Mouse (Mus musculus) lung, embryonic 16.5 days (tissue): ENCODE results near the gene Ccdc6. TPM values are rescaled to one million over a fixed set of nuclear protein-coding genes. Genes with fewer than 3 reads are reported as not detected.
"Not testable (repeated sequence)": the region's sequence is repeated elsewhere in the genome, so short reads cannot be mapped to it uniquely, and the experiment has no call there.

Experiments
- ATAC-seq: fragments of 200-750 bp; cut with Nextera tagmentation; 2 replicates; pipeline ENCODE4 v1.8.0; 2017; ENCODE audit warnings: low read depth, mild to moderate bottlenecking, moderate library complexity
- H3K27ac ChIP-seq: fragments of 300-500 bp; sonication (generic); 2 replicates; pipeline ENCODE4 v1.5.1; 2014; ENCODE audit warnings: mild to moderate bottlenecking, control low read depth, low read length
- H3K27me3 ChIP-seq: fragments of 300-500 bp; sonication (generic); 2 replicates; pipeline ENCODE4 v1.6.1; 2014; ENCODE audit warnings: low read depth, low read length, mixed read lengths; ENCODE audit not compliant: control insufficient read depth, insufficient read depth
- H3K36me3 ChIP-seq: fragments of 300-500 bp; sonication (generic); 2 replicates; pipeline ENCODE4 v1.6.1; 2014; ENCODE audit warnings: low read length; ENCODE audit not compliant: control insufficient read depth, insufficient read depth
- H3K4me1 ChIP-seq: fragments of 300-500 bp; sonication (generic); replicated peaks from 2 replicates; pipeline ENCODE4 v1.6.1; 2014; ENCODE audit warnings: low read length, mixed read lengths; ENCODE audit not compliant: control insufficient read depth, insufficient read depth
- H3K4me2 ChIP-seq: fragments of 300-500 bp; sonication (generic); 2 replicates; pipeline ENCODE4 v1.6.1; 2014; ENCODE audit warnings: low read depth, low read length, control low read depth
- H3K4me3 ChIP-seq: fragments of 300-500 bp; sonication (generic); 2 replicates; pipeline ENCODE4 v1.5.1; 2014; ENCODE audit warnings: mild to moderate bottlenecking, low read length, control low read depth
- H3K9ac ChIP-seq: fragments of 300-500 bp; sonication (generic); 2 replicates; pipeline ENCODE4 v1.6.1; 2014; ENCODE audit warnings: low read length, control low read depth
- H3K9me3 ChIP-seq: fragments of 300-500 bp; sonication (generic); 2 replicates; pipeline ENCODE4 v1.6.1; 2016; ENCODE audit warnings: low read length; ENCODE audit not compliant: control insufficient read depth
- WGBS: fragments of 180-500 bp; shearing (Covaris S2); extraction: QIAGEN DNeasy Blood & Tissue Kit; methylation state at CpG from one replicate; pipeline ENCODE4 v1.1.7; 2014; 5-methylcytosine and 5-hydroxymethylcytosine counted together
- polyA plus RNA-seq: library from polyadenylated mRNA; unstranded; fragments of >200 nt; fragmentation: Nextera tagmentation; extraction: Ambion mirVana; gene quantifications from 2 replicates; pipeline ENCODE4 v1.2.1, GENCODE M21; 2015

Ccdc6 gene
- polyA plus RNA-seq, 1 experiment from 2014 or later, result 15.1 TPM

DNA sequence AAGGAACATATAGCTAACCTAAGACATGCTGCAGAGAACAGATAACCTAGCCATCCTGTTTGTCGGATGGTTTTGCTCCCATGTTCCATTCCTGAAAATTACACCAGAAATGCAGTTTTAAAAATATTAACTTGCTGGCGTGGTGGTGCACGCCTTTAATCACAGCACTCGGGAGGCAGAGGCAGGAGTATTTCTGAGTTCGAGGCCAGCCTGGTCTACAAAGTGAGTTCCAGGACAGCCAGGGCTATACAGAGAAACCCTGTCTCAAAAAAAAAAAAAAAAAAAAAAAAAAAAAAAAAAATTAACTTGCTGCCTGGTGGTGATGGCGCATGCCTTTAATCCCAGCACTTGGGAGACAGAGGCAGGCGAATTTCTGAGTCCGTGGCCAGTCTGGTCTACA is 125.3 kb downstream of the Ccdc6 start:
- H3K36me3 ChIP-seq, ATAC-seq, H3K4me2 ChIP-seq, H3K4me3 ChIP-seq, H3K27ac ChIP-seq, H3K9ac ChIP-seq, H3K9me3 ChIP-seq, H3K27me3 ChIP-seq: not testable (repeated sequence)
- H3K4me1 ChIP-seq, result peaks cover 11% of the 10 kb centered on the region; the same call in 1 of the 2 replicates
- 91% methylated on average over 8 of the region's 8 CpGs for WGBS

DNA sequence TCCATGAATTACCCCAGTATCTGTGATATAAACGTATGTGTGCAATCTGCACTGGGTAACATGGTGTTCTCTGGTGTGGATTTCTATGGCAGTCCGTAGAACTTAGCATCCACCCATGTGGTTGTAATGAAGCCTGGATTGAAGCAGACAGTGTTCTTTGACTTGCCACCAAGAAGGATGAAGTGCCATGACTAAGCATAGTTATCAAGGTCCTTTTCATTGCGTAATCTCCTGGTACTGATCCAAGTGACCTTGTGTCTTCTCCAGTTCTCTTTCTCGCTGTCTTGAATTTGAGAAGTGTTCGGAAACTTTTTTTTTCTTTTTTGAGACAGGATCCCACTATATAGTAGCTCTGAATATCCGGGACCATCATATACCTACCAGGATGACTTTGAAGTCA is 127.7 kb downstream of the Ccdc6 start:
- Histone ChIP-seq H3K4me1 (peaks cover 14% of the 10 kb centered on the region; the same call in 1 of the 2 replicates), H3K36me3 (no peaks in the 10 kb centered on the region), H3K9me3 (no peaks in the 10 kb centered on the region), H3K4me3 (no peak overlapping the region), H3K27me3 (no peaks in the 10 kb centered on the region), H3K27ac (no peak overlapping the region), H3K4me2 (no peak overlapping the region), H3K9ac (no peak overlapping the region)
- 61% methylated on average over 6 of the region's 6 CpGs for WGBS
- ATAC-seq, result no peak

DNA sequence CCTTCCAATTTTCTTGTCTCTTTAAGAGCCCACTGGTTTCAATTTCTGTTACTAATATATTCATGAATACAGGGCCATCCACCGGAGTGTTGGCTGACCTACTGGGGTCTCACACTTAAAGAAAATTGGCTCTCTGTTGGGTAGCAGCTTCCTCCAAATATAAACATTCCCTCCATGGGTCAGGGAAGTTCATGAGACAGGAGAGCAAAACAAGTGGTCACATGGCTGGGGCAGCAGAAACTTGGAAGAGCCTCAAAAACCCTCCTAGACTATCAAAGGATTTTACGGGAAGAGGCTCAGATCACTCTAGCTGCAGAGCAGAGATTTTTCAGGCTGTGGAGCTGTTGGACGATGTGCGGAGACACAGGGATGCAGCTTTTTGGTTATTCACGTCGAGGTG is 128.8 kb downstream of the Ccdc6 start:
- Histone ChIP-seq H3K9me3 (no peaks in the 10 kb centered on the region), H3K4me2 (no peak overlapping the region), H3K27ac (peak overlapping the region; percentile 61), H3K9ac (no peak overlapping the region), H3K27me3 (no peaks in the 10 kb centered on the region), H3K36me3 (no peaks in the 10 kb centered on the region), H3K4me3 (no peak overlapping the region), H3K4me1 (peaks cover 14% of the 10 kb centered on the region; the same call in 1 of the 2 replicates)
- ATAC-seq, result peak; percentile 72
- WGBS, result 29% methylated on average over 6 of the region's 6 CpGs

DNA sequence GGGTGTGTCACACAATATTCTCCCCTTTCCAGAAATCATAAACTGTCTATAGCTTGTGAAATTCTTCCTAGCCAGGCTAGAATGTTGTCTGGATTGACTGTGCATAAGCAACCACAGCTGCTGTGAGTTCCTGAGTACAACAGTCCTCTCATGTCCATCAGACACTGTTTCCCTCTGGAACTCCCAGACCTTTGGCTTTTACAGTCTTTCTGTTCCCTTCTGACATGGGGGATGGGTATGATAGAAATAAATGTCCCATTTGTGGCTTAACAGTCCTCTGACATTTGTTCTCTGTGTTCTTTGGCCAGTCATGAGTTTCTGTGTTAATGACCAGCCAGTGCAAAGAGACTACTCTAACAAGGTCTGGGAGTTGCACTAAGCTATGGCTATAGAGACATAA is 129.7 kb downstream of the Ccdc6 start:
- Histone ChIP-seq H3K27ac (peak overlapping the region; percentile 61; the same call in 1 of the 2 replicates), H3K9ac (no peak overlapping the region), H3K4me2 (no peak overlapping the region), H3K27me3 (no peaks in the 10 kb centered on the region), H3K4me3 (no peak overlapping the region), H3K9me3 (no peaks in the 10 kb centered on the region), H3K4me1 (peaks cover 14% of the 10 kb centered on the region; the same call in 1 of the 2 replicates), H3K36me3 (no peaks in the 10 kb centered on the region)
- peak; percentile 90 for ATAC-seq

DNA sequence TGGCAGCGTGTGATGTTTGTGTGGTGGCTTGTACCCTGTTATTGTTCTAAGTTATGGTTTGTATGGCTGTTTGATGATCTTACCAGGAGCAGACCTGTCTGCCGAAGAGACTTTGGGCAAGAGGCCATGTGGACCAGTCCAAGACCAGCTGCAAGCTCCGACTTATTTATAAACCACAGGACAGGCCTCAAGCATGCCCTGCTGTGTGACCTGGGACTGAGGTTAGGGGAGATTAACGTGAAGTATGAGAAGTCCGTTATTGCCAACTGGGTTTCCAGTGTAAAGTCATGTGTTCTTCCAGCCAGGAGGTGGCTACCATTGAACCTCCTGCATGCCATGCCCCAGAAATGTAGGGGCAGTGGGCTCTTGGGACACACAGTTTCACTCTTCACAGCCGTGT is 133.4 kb downstream of the Ccdc6 start:
- H3K4me3 ChIP-seq, result no peak overlapping the region
- no peak for ATAC-seq

DNA sequence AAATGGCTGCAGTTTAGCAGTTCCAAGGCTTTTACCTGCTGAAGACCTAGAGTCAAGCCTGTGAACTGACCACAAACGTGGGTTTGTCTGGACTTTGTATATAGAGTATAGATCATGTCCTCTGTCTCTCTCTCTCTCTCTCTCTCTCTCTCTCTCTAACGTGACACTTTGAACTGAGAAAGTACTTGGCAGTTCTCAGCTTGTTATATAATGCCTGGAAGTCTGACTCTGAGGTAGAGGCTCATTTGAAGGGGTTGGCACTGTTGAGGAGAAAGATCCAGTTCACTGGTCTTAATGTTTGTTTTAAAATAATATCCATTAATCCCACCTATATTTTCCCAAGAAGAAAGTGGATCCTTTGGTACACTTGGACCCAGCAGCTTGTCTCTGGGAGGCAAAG is 141.0 kb downstream of the Ccdc6 start:
- H3K36me3 ChIP-seq, result no peaks in the 10 kb centered on the region
- H3K9me3 ChIP-seq, result no peaks in the 10 kb centered on the region
- ATAC-seq, result no peak
- WGBS, result 45% methylated on average over 2 of the region's 2 CpGs
- no peak overlapping the region for H3K9ac ChIP-seq
- H3K4me3 ChIP-seq, result no peak overlapping the region
- no peak overlapping the region for H3K4me2 ChIP-seq
- H3K27ac ChIP-seq, result no peak overlapping the region
- H3K27me3 ChIP-seq, result no peaks in the 10 kb centered on the region
- no peaks in the 10 kb centered on the region for H3K4me1 ChIP-seq

More for the DNA sequence above, 133.4 kb downstream of the Ccdc6 start:
- peaks cover 7% of the 10 kb centered on the region; the same call in 1 of the 2 replicates for H3K4me1 ChIP-seq
- H3K36me3 ChIP-seq, result no peaks in the 10 kb centered on the region
- 70% methylated on average over 6 of the region's 6 CpGs for WGBS
- no peak overlapping the region for H3K9ac ChIP-seq
- H3K4me2 ChIP-seq, result no peak overlapping the region
- no peak overlapping the region for H3K27ac ChIP-seq
- H3K27me3 ChIP-seq, result no peaks in the 10 kb centered on the region
- no peaks in the 10 kb centered on the region for H3K9me3 ChIP-seq

Other genes with a start within 250 kb of the Ccdc6 start
- 1.6 and 1.9 TPM in 2 replicates for gene Mrln, start 107.5 kb downstream of the Ccdc6 start, polyA plus RNA-seq
- 5.7 and 7.6 TPM in 2 replicates for gene Slc16a9, start 148.0 kb downstream of the Ccdc6 start, polyA plus RNA-seq